ENCODE assay signal across 8 mouse cellular contexts in genomic region chr12:118198386-118199093, GRCm38 (mm10). TPM values are rescaled to one million over a fixed set of nuclear protein-coding genes. Genes with fewer than 3 reads are reported as not detected.
DNase-seq lines count a peak whose midpoint lies in the region; ATAC-seq lines count a peak whose summit lies in the region.

Gene Dnah11 (minus strand): TSS chr12:118199043.

- peak within 1 kb of the TSS; percentile 55 for H3K4me3 ChIP-seq in intestine, embryonic 14.5 days (ENCODE audit: low read depth, low read length)

- under 1% methylated on average over 47 of the region's 47 CpGs for WGBS in intestine, embryonic 14.5 days

- peak within 1 kb of the TSS; percentile 93 for H3K4me2 ChIP-seq in intestine, embryonic 14.5 days (ENCODE audit: low read length)

- peaks cover 34% of the 10 kb centered on the region for H3K27me3 ChIP-seq in intestine, embryonic 14.5 days (replicated peaks; ENCODE audit: control insufficient read depth, insufficient read depth, low read length)

- H3K9me3 ChIP-seq in intestine, embryonic 14.5 days (ENCODE audit: control insufficient read depth, low read length), result no peaks in the 10 kb centered on the region

- DNase-seq in adrenal gland, postnatal 14 days, result peak; percentile 88
- peak; percentile 49 for DNase-seq in embryo, embryonic 11.5 days (ENCODE audit: low read depth, low spot score)
- DNase-seq in gastrocnemius, postnatal 36 days, result peak; percentile 25 to 26
- peak; percentile 89 for DNase-seq in intestine, embryonic 14.5 days (ENCODE audit: low spot score)
- peak; percentile 26 to 33 for DNase-seq in left cerebral cortex, postnatal 25 days (ENCODE audit: low spot score in 2 of 2)
- DNase-seq in right cerebral cortex, postnatal 36 days (ENCODE audit: low spot score in 2 of 2), result peak; percentile 11 to 20
- peak; percentile 82 for DNase-seq in yolk sac, embryonic 10.5 days (ENCODE audit: low spot score)

- no peak within 1 kb of the TSS for H3K27ac ChIP-seq in intestine, embryonic 14.5 days (ENCODE audit: low read depth)

- H3K9ac ChIP-seq in intestine, embryonic 14.5 days (ENCODE audit: low read length), result no peak within 1 kb of the TSS

- ATAC-seq in intestine, embryonic 14.5 days (replicated peaks; ENCODE audit: low FRiP score, low TSS enrichment, low read depth), result peak; percentile 97
- peak; percentile 100 for ATAC-seq in megakaryocyte-erythroid progenitor cell, adult 5-6 weeks (replicated peaks; ENCODE audit: low FRiP score, low TSS enrichment, poor library complexity, severe bottlenecking)

- intact Hi-C loops in gastrocnemius, postnatal 36 days (cut with DNase I), result loop anchor here (5.0 kb wide), 1 partner anchor 104 kb away; the partner anchor contains the start of gene Sp4
- intact Hi-C loops in left cerebral cortex, postnatal 25 days (cut with DNase I), result loop anchor here (10.0 kb wide), 1 partner anchor 656 kb away; no protein-coding TSS in a partner anchor

- H3K4me1 ChIP-seq in intestine, embryonic 14.5 days (replicated peaks; ENCODE audit: control insufficient read depth, insufficient read depth, low read length), result no peaks in the 10 kb centered on the region

- H3K36me3 ChIP-seq in intestine, embryonic 14.5 days (ENCODE audit: control insufficient read depth, insufficient read depth, low read length), result no peaks in the 10 kb centered on the region

RNA-seq across cellular contexts. Expression of gene Dnah11, which starts in this region (rescaled TPM):
- total RNA-seq in adrenal gland, postnatal 14 days (2021), result 0.04 and 0.07 TPM in 2 replicates
- not detected for total RNA-seq in gastrocnemius, postnatal 36 days (2021)
- polyA plus RNA-seq in intestine, embryonic 14.5 days (2014; fragmentation: Nextera tagmentation; extraction: Ambion mirVana), result 0.32 and 0.60 TPM in 2 replicates
- 1 to 10 TPM in 1 of 2 experiments, under 1 TPM in 1; 0.62 to 1.1 TPM for total RNA-seq in left cerebral cortex, postnatal 25 days (2021)
- total RNA-seq in megakaryocyte-erythroid progenitor cell, adult 5-6 weeks (2014; fragmentation: Nextera tagmentation), result 0.10 TPM in 1 of 2 replicates, not detected in the other
- total RNA-seq in megakaryocyte-erythroid progenitor cell, adult 5-6 weeks (2017), result 0.23 and 0.28 TPM in 2 replicates

Comparison
In these comparisons a context has a peak if more than half of its experiments do, and no peak if none do; other contexts are left out.
1. Peak in DNase-seq in adrenal gland, postnatal 14 days; RNA of the gene not detected or under 1 TPM.
2. Peak in DNase-seq in gastrocnemius, postnatal 36 days; RNA of the gene not detected or under 1 TPM.
3. Peak in DNase-seq, ATAC-seq, H3K4me3 ChIP-seq and H3K4me2 ChIP-seq in intestine, embryonic 14.5 days; RNA of the gene not detected or under 1 TPM.
4. Peak in ATAC-seq in megakaryocyte-erythroid progenitor cell, adult 5-6 weeks; RNA of the gene not detected or under 1 TPM.
5. DNase-seq: peak in every context shown above with its lines; median percentile 89 in intestine, embryonic 14.5 days; 88 in adrenal gland, postnatal 14 days; 82 in yolk sac, embryonic 10.5 days; 49 in embryo, embryonic 11.5 days; 30 in left cerebral cortex, postnatal 25 days; 26 in gastrocnemius, postnatal 36 days; 16 in right cerebral cortex, postnatal 36 days.